Mouse (Mus musculus) forebrain, embryonic 13.5 days (tissue): Measurements from ENCODE around the gene Vmn1r111. TPM values are rescaled to one million over a fixed set of nuclear protein-coding genes. Genes with fewer than 3 reads are reported as not detected.
"Not testable (repeated sequence)": the region's sequence is repeated elsewhere in the genome, so short reads cannot be mapped to it uniquely, and the experiment has no call there.

Source experiments
- ATAC-seq: fragments of 200-750 bp; cut with Nextera tagmentation; 2 replicates; pipeline ENCODE4 v1.8.0; 2017
- H3K27ac ChIP-seq: fragments of 300-500 bp; sonication (generic); 2 replicates; pipeline ENCODE4 v1.5.1; 2015; ENCODE audit warnings: inconsistent platforms, mild to moderate bottlenecking, moderate library complexity
- H3K27me3 ChIP-seq: fragments of 300-500 bp; sonication (generic); 2 replicates; pipeline ENCODE4 v1.6.1; 2015; ENCODE audit warnings: mild to moderate bottlenecking, inconsistent platforms
- H3K36me3 ChIP-seq: fragments of 300-500 bp; sonication (generic); 2 replicates; pipeline ENCODE4 v1.6.1; 2015; ENCODE audit warnings: mild to moderate bottlenecking, inconsistent platforms; ENCODE audit not compliant: poor library complexity, severe bottlenecking
- H3K4me1 ChIP-seq: fragments of 300-500 bp; sonication (generic); 2 replicates; pipeline ENCODE4 v1.6.1; 2015; ENCODE audit warnings: inconsistent platforms
- H3K4me2 ChIP-seq: fragments of 300-500 bp; sonication (generic); 2 replicates; pipeline ENCODE4 v1.6.1; 2015; ENCODE audit warnings: inconsistent platforms, mild to moderate bottlenecking, moderate library complexity
- H3K4me3 ChIP-seq: fragments of 300-500 bp; sonication (generic); 2 replicates; pipeline ENCODE4 v1.5.1; 2015; ENCODE audit warnings: mild to moderate bottlenecking, inconsistent platforms
- H3K9ac ChIP-seq: fragments of 300-500 bp; sonication (generic); 2 replicates; pipeline ENCODE4 v1.6.1; 2015; ENCODE audit warnings: mild to moderate bottlenecking, inconsistent platforms
- H3K9me3 ChIP-seq: fragments of 300-500 bp; sonication (generic); replicated peaks from 2 replicates; pipeline ENCODE4 v1.6.1; 2016; ENCODE audit warnings: inconsistent platforms
- WGBS: fragments of 180-500 bp; shearing (Covaris S2); methylation state at CpG from one replicate; pipeline ENCODE4 v1.1.7; 2015; 5-methylcytosine and 5-hydroxymethylcytosine counted together
- polyA plus RNA-seq: library from polyadenylated mRNA; unstranded; fragments of >200 nt; fragmentation: Nextera tagmentation; extraction: Ambion mirVana; gene quantifications from 2 replicates; pipeline ENCODE4 v1.2.1, GENCODE M21; 2015

The Vmn1r111 gene
- not detected in 2 replicates for polyA plus RNA-seq

DNA sequence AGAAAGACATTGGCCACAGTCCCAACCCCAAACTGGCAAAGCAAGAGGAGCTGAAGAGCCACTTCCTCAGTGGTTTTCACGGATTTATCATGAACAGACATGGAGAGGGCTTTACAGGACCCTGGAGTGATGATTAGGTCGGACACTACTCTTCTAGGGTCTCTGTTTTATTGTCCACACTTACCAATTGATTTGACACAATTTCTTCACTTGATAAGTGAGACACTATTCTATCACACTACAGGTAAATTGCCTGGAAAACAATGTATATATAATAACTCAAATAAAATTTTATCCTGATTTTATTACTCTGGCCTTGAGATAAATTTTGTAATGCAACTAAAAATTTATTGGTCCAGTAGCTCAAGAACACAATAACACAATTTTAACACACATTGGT is at the start of gene Vmn1r111:
Gene Vmn1r111 (minus strand): TSS at position 101 of the 400 bp plus-strand sequence.
- WGBS, result no CpG with 5 or more reads among the region's 2 CpGs
- H3K4me1 ChIP-seq, H3K4me2 ChIP-seq, H3K4me3 ChIP-seq, H3K9ac ChIP-seq, H3K9me3 ChIP-seq, ATAC-seq, H3K27me3 ChIP-seq, H3K27ac ChIP-seq, H3K36me3 ChIP-seq: not testable (repeated sequence)

DNA sequence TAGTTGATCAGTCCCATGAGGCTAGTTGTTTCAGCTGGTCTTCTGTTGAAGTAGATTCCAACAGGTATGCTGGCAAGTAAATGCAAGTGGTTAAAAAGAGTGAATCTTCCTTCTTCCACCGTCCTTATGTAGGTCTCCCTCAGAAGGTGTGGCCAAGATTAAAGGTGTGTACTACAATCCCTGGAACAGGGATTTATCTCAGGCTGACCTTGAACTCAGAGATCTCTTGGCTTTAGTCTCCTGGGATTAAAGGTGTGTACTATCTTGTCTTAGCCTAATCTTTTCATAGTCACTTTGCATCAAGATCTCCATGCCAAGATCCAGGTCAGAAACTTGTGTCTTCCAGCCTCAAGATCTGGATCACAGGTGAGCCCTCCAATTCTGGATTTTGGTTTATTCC is 27.5 kb upstream of the Vmn1r111 start, which contains the start of gene Gm10668:
Gene Gm10668 (minus strand): TSS at position 101 of the 400 bp plus-strand sequence.
- not testable (repeated sequence) for H3K9me3 ChIP-seq, H3K27me3 ChIP-seq, H3K36me3 ChIP-seq, H3K27ac ChIP-seq, H3K4me3 ChIP-seq, H3K4me2 ChIP-seq, ATAC-seq, H3K9ac ChIP-seq, H3K4me1 ChIP-seq
- no CpG with 5 or more reads among the region's 1 CpGs for WGBS

DNA sequence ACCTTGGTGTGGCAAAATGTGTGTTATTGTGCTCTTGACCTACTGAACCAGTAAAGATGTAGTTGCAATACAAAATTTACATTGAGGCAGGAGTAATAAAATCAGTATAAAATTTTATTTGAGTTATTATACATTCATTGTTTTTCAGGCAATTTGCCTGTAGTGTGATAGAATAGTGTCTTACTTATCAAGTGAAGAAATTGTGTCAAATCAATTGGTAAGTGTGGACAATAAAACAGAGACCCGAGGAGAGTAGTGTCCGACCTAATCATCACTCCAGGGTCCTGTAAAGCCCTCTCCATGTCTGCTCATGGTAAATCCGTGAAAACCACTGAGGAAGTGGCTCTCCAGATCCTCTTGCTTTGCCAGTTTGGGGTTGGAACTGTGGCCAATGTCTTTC is 34.4 kb downstream of the Vmn1r111 start, which contains the start of gene Vmn1r107:
Gene Vmn1r107 (plus strand): TSS at position 301 of the 400 bp plus-strand sequence.
- no CpG with 5 or more reads among the region's 3 CpGs for WGBS
- not testable (repeated sequence) for H3K9ac ChIP-seq, H3K36me3 ChIP-seq, H3K4me3 ChIP-seq, H3K9me3 ChIP-seq, H3K27me3 ChIP-seq, H3K4me1 ChIP-seq, H3K27ac ChIP-seq, ATAC-seq, H3K4me2 ChIP-seq

Other genes starting within 250 kb of the Vmn1r111 start
- not detected in 2 replicates for gene Gm10670, start 228.3 kb downstream of the Vmn1r111 start, polyA plus RNA-seq
- gene Vmn1r103, start 192.7 kb downstream of the Vmn1r111 start, polyA plus RNA-seq, result not detected in 2 replicates
- gene Vmn1r104, start 169.4 kb downstream of the Vmn1r111 start, polyA plus RNA-seq, result not detected in 2 replicates
- gene Gm5726, start 157.5 kb downstream of the Vmn1r111 start, polyA plus RNA-seq, result not detected in 2 replicates
- not detected in 2 replicates for gene Gm4141, start 127.0 kb downstream of the Vmn1r111 start, polyA plus RNA-seq
- not detected in 2 replicates for gene Gm4513, start 104.2 kb downstream of the Vmn1r111 start, polyA plus RNA-seq
- not detected in 2 replicates for gene Vmn1r107, start 34.3 kb downstream of the Vmn1r111 start, polyA plus RNA-seq
- gene Gm10668, start 27.4 kb upstream of the Vmn1r111 start, polyA plus RNA-seq, result not detected in 2 replicates
- not detected in 2 replicates for gene Vmn1r112, start 68.0 kb upstream of the Vmn1r111 start, polyA plus RNA-seq
- not detected in 2 replicates for gene Vmn1r113, start 84.1 kb upstream of the Vmn1r111 start, polyA plus RNA-seq
- gene Vmn1r114, start 109.0 kb upstream of the Vmn1r111 start, polyA plus RNA-seq, result not detected in 2 replicates
- gene Vmn1r115, start 141.8 kb upstream of the Vmn1r111 start, polyA plus RNA-seq, result not detected in 2 replicates
- not detected in 2 replicates for gene Vmn1r116, start 169.0 kb upstream of the Vmn1r111 start, polyA plus RNA-seq
- gene Vmn1r117, start 180.9 kb upstream of the Vmn1r111 start, polyA plus RNA-seq, result not detected in 2 replicates
- not detected in 2 replicates for gene Vmn1r118, start 209.1 kb upstream of the Vmn1r111 start, polyA plus RNA-seq